Mouse (Mus musculus) CH12.LX (cell line): Measurements from ENCODE around the gene Nrxn3. TPM values are rescaled to one million over a fixed set of nuclear protein-coding genes. Genes with fewer than 3 reads are reported as not detected.
A peak's percentile ranks its signal among the peaks of the same experiment; 100 is the strongest.

Experiments
- DNase-seq: peaks from one replicate; pipeline ENCODE4 v3.0.0-alpha.2; 2013; ENCODE audit errors: extremely low read depth
- H3K27ac ChIP-seq: 2 replicates; pipeline ENCODE4 v1.5.1; 2012; ENCODE audit warnings: low read depth, mild to moderate bottlenecking, control low read depth, moderate library complexity; ENCODE audit not compliant: insufficient read depth
- H3K27me3 ChIP-seq: replicated peaks from 2 replicates; pipeline ENCODE3; 2012; ENCODE audit warnings: inconsistent platforms
- H3K36me3 ChIP-seq, 2 experiments: replicated peaks in 1 of 2; 2 replicates each; pipeline versions ENCODE3 to v1.6.1; 2012; ENCODE audit warnings: inconsistent platforms in 1 of 2, low read length in 1 of 2, mild to moderate bottlenecking in 1 of 2, mixed read lengths in 1 of 2, moderate library complexity in 1 of 2; ENCODE audit not compliant: control insufficient read depth in 1 of 2, insufficient read depth in 1 of 2
- H3K4me1 ChIP-seq, 2 experiments: 2 replicates each; pipeline ENCODE4 v1.6.1; 2012; ENCODE audit warnings: inconsistent platforms in 1 of 2, moderate library complexity in 1 of 2; ENCODE audit not compliant: insufficient read depth in 2 of 2, control insufficient read depth in 1 of 2
- H3K4me2 ChIP-seq: 2 replicates; pipeline ENCODE4 v1.6.1; 2012; ENCODE audit warnings: low read depth, mild to moderate bottlenecking, control low read depth; ENCODE audit not compliant: poor library complexity, insufficient read depth, severe bottlenecking
- H3K4me3 ChIP-seq, 3 experiments: fragments of 150-350 bp in 1 of 3; sonication (generic) in 1 of 3; replicated peaks in 1 of 3; 2 replicates each; pipeline versions ENCODE3 to v1.5.1; 2011 to 2012; ENCODE audit warnings: low read depth in 2 of 3, low read length in 2 of 3, mild to moderate bottlenecking in 2 of 3, moderate library complexity in 2 of 3, control low read depth in 1 of 3, improper control_type of control experiment in 1 of 3, inconsistent platforms in 1 of 3, mixed read lengths in 1 of 3; ENCODE audit not compliant: poor library complexity in 1 of 3
- H3K79me2 ChIP-seq: replicated peaks from 2 replicates; pipeline ENCODE4 v1.6.1; 2012; ENCODE audit warnings: mild to moderate bottlenecking, moderate library complexity; ENCODE audit not compliant: control insufficient read depth, poor library complexity, insufficient read depth, severe bottlenecking; ENCODE audit errors: extremely low read depth
- H3K9ac ChIP-seq: 2 replicates; pipeline ENCODE4 v1.6.1; 2012; ENCODE audit warnings: low read depth, mild to moderate bottlenecking, control low read depth, moderate library complexity; ENCODE audit not compliant: insufficient read depth
- H3K9me3 ChIP-seq: replicated peaks from 2 replicates; pipeline ENCODE3; 2012; ENCODE audit warnings: low read length, inconsistent platforms, mixed read lengths
- CTCF ChIP-seq, 2 experiments: IDR thresholded peaks in 1 of 2; conservative IDR thresholded peaks in 1 of 2; 2 replicates each; pipeline ENCODE4 v1.5.1; 2011 to 2012; ENCODE audit warnings: low read depth in 2 of 2, low read length in 2 of 2, improper control_type of control experiment in 1 of 2, inconsistent platforms in 1 of 2, mild to moderate bottlenecking in 1 of 2, moderate library complexity in 1 of 2
- E2F4 ChIP-seq: IDR thresholded peaks from 2 replicates; pipeline ENCODE4 v1.6.1; 2011; ENCODE audit warnings: low read depth, low read length, improper control_type of control experiment; ENCODE audit not compliant: insufficient replicate concordance
- GABPA ChIP-seq: IDR thresholded peaks from 2 replicates; pipeline ENCODE4 v1.6.1; 2012; ENCODE audit warnings: low read depth, low read length, improper control_type of control experiment, inconsistent platforms; ENCODE audit not compliant: insufficient replicate concordance
- HCFC1 ChIP-seq: IDR thresholded peaks from 2 replicates; pipeline ENCODE4 v1.6.1; 2012; ENCODE audit warnings: low read depth, mild to moderate bottlenecking, inconsistent platforms, low read length, improper control_type of control experiment
- JUN ChIP-seq: IDR thresholded peaks from 2 replicates; pipeline ENCODE4 v1.6.1; 2011; ENCODE audit warnings: low read depth, mild to moderate bottlenecking, low read length, improper control_type of control experiment, moderate library complexity; ENCODE audit not compliant: insufficient read depth
- JUND ChIP-seq: conservative IDR thresholded peaks from 2 replicates; pipeline ENCODE4 v1.6.1; 2011; ENCODE audit warnings: low read depth, low read length, improper control_type of control experiment
- KAT2A ChIP-seq: IDR thresholded peaks from 2 replicates; pipeline ENCODE4 v1.6.1; 2012; ENCODE audit warnings: low read length, improper control_type of control experiment, inconsistent platforms; ENCODE audit not compliant: insufficient replicate concordance
- MAFK ChIP-seq: IDR thresholded peaks from 2 replicates; pipeline ENCODE4 v1.6.1; 2011; ENCODE audit warnings: low read length, improper control_type of control experiment; ENCODE audit not compliant: insufficient replicate concordance
- MAX ChIP-seq: IDR thresholded peaks from 2 replicates; pipeline ENCODE4 v1.6.1; 2011; ENCODE audit warnings: low read length, improper control_type of control experiment
- MAZ ChIP-seq: IDR thresholded peaks from 2 replicates; pipeline ENCODE4 v1.6.1; 2012; ENCODE audit warnings: low read depth, mild to moderate bottlenecking, inconsistent platforms, low read length, improper control_type of control experiment, moderate library complexity
- MEF2A ChIP-seq: IDR thresholded peaks from 2 replicates; pipeline ENCODE4 v1.6.1; 2014; ENCODE audit warnings: low read depth, mild to moderate bottlenecking, inconsistent platforms, low read length, improper control_type of control experiment, borderline replicate concordance
- MXI1 ChIP-seq: IDR thresholded peaks from 2 replicates; pipeline ENCODE4 v1.6.1; 2011; ENCODE audit warnings: mild to moderate bottlenecking, low read depth, low read length, improper control_type of control experiment
- MYC ChIP-seq: IDR thresholded peaks from 2 replicates; pipeline ENCODE4 v1.6.1; 2011; ENCODE audit warnings: low read depth, mild to moderate bottlenecking, improper control_type of control experiment, low read length
- PAX5 ChIP-seq: IDR thresholded peaks from 2 replicates; pipeline ENCODE4 v1.6.1; 2012; ENCODE audit warnings: low read length, inconsistent platforms, mixed read lengths
- POLR2AphosphoS2 ChIP-seq: IDR thresholded peaks from 2 replicates; pipeline ENCODE4 v1.6.1; 2011; ENCODE audit warnings: low read depth, low read length, improper control_type of control experiment
- RAD21 ChIP-seq: IDR thresholded peaks from 2 replicates; pipeline ENCODE4 v1.6.1; 2011; ENCODE audit warnings: low read depth, mild to moderate bottlenecking, low read length, improper control_type of control experiment, moderate library complexity
- RCOR1 ChIP-seq: conservative IDR thresholded peaks from 2 replicates; pipeline ENCODE4 v1.6.1; 2012; ENCODE audit warnings: low read depth, mild to moderate bottlenecking, inconsistent platforms, low read length, improper control_type of control experiment
- SMC3 ChIP-seq: IDR thresholded peaks from 2 replicates; pipeline ENCODE4 v1.6.1; 2011; ENCODE audit warnings: low read depth, low read length, improper control_type of control experiment
- TCF12 ChIP-seq: IDR thresholded peaks from 2 replicates; pipeline ENCODE4 v1.6.1; 2014; ENCODE audit warnings: low read depth, mild to moderate bottlenecking, inconsistent platforms, low read length, improper control_type of control experiment
- USF1 ChIP-seq: IDR thresholded peaks from 2 replicates; pipeline ENCODE4 v1.6.1; 2014; ENCODE audit warnings: low read depth, mild to moderate bottlenecking, inconsistent platforms, low read length, improper control_type of control experiment
- USF2 ChIP-seq: conservative IDR thresholded peaks from 2 replicates; pipeline ENCODE4 v1.6.1; 2011; ENCODE audit warnings: low read depth, low read length, improper control_type of control experiment
- ZNF384 ChIP-seq: IDR thresholded peaks from 2 replicates; pipeline ENCODE4 v1.6.1; 2012; ENCODE audit warnings: low read depth, low read length, improper control_type of control experiment, inconsistent platforms
- dilution Hi-C: fragments of 300-500 bp; cut with MboI; formaldehyde crosslinking; loops from 2 replicates; pipeline ENCODE4 v1.14.3; 2020; ENCODE audit warnings: low sequenced_read_pairs; ENCODE audit not compliant: extremely low pct_unique_long_range_greater_than_20kb, extremely low pct_ligation_motif_present
- in situ Hi-C: fragments of 300-500 bp; cut with MboI; formaldehyde crosslinking; loops from 3 replicates; pipeline ENCODE4 v1.14.3; 2019; ENCODE audit warnings: low sequenced_read_pairs, low pct_ligation_motif_present, low pct_unique_long_range_greater_than_20kb, mixed read lengths
- polyA plus RNA-seq: library from polyadenylated mRNA; unstranded; fragments of >175 nt; gene quantifications from 2 replicates; pipeline ENCODE4 v1.2.1, GENCODE M21; 2012; ENCODE audit warnings: low read depth; ENCODE audit not compliant: insufficient read length
- total RNA-seq, 2 experiments: library from RNA; depleted of rRNA; stranded (reverse); fragments of 300-350 nt in 1 of 2; fragments of >200 nt in 1 of 2; gene quantifications; 2 replicates each; pipeline ENCODE4 v1.2.3; 2012 to 2014

Gene Nrxn3
- total and polyA plus RNA-seq, 3 experiments, result 0.04 to 0.17 (median 0.09) TPM

GRCm38 (mm10) chr12:88953801-88954200 lies 231.1 kb downstream of the Nrxn3 start:
- Histone ChIP-seq H3K9me3 (no peaks in the 10 kb centered on the region), H3K9ac (no peak overlapping the region), H3K79me2 (no peaks in the 10 kb centered on the region), H3K4me3 (no peak overlapping the region), H3K27ac (no peak overlapping the region), H3K4me2 (0 out of 2 replicates have a peak overlapping the region, but pooled peaks have one; percentile 52), H3K27me3 (no peaks in the 10 kb centered on the region), H3K36me3 (no peaks in the 10 kb centered on the region), H3K4me1 (peaks cover 0 to 7% of the 10 kb centered on the region in 2 experiments; a peak in 1 of 4 replicates)
- dilution Hi-C loops, result no loop called here
- in situ Hi-C loops, result no loop called here
- TF ChIP-seq MAFK (no peak), ZNF384 (no peak), USF1 (no peak), PAX5 (no peak), MAZ (no peak), MXI1 (no peak), TCF12 (no peak), SMC3 (no peak), RAD21 (no peak), E2F4 (no peak)
- no peak for DNase-seq

- Histone ChIP-seq H3K9me3 (no peaks in the 10 kb centered on the region), H3K9ac (no peak overlapping the region), H3K27ac (no peak overlapping the region), H3K4me1 (peaks cover 0 to 7% of the 10 kb centered on the region in 2 experiments; a peak in 1 of 4 replicates), H3K27me3 (no peaks in the 10 kb centered on the region), H3K36me3 (no peaks in the 10 kb centered on the region), H3K4me3 (no peak overlapping the region), H3K79me2 (no peaks in the 10 kb centered on the region), H3K4me2 (no peak overlapping the region)
- dilution Hi-C loops (no loop called here), in situ Hi-C loops (no loop called here)
- no peak for DNase-seq
- no peak for TF ChIP-seq GABPA
Measured at GRCm38 (mm10) chr12:88957431-88957830, 234.8 kb downstream of the Nrxn3 start.

GRCm38 (mm10) chr12:88960817-88961216 lies 238.1 kb downstream of the Nrxn3 start:
- H3K4me3 ChIP-seq, result no peak overlapping the region
- no peak overlapping the region for H3K27ac ChIP-seq
- no peak overlapping the region for H3K4me2 ChIP-seq
- no peak for DNase-seq
- dilution Hi-C loops (no loop called here), in situ Hi-C loops (no loop called here)
- no peaks in the 10 kb centered on the region for H3K36me3 ChIP-seq
- no peaks in the 10 kb centered on the region for H3K27me3 ChIP-seq
- no peak overlapping the region for H3K9ac ChIP-seq
- H3K4me1 ChIP-seq, result peaks cover 0 to 7% of the 10 kb centered on the region in 2 experiments; a peak in 1 of 4 replicates
- no peaks in the 10 kb centered on the region for H3K79me2 ChIP-seq
- no peaks in the 10 kb centered on the region for H3K9me3 ChIP-seq
- TF ChIP-seq HCFC1, result no peak
- no peak for TF ChIP-seq GABPA
- no peak for TF ChIP-seq JUND
- no peak for TF ChIP-seq MEF2A
- TF ChIP-seq KAT2A, result no peak
- TF ChIP-seq CTCF (conservative IDR thresholded peaks at IDR 0.05 in 1 of 2, IDR thresholded peaks at IDR 0.05 in 1 of 2; ENCODE audit: low read depth in 2 of 2, low read length in 2 of 2), result no peak
- TF ChIP-seq POLR2AphosphoS2, result no peak
- no peak for TF ChIP-seq PAX5
- TF ChIP-seq MAX, result no peak
- TF ChIP-seq TCF12, result no peak
- no peak for TF ChIP-seq USF2
- TF ChIP-seq JUN, result no peak
- no peak for TF ChIP-seq MYC
- no peak for TF ChIP-seq RCOR1
